Mouse (Mus musculus) neural tube, embryonic 12.5 days (tissue): ENCODE data around the gene Fbxo48. TPM values are rescaled to one million over a fixed set of nuclear protein-coding genes. Genes with fewer than 3 reads are reported as not detected.

Source experiments
- ATAC-seq: fragments of 200-750 bp; cut with Nextera tagmentation; 2 replicates; pipeline ENCODE4 v1.8.0; 2017; ENCODE audit warnings: low read depth, mild to moderate bottlenecking, moderate TSS enrichment, moderate library complexity; ENCODE audit not compliant: low FRiP score
- H3K27ac ChIP-seq: fragments of 300-500 bp; sonication (generic); 2 replicates; pipeline ENCODE4 v1.5.1; 2016
- H3K27me3 ChIP-seq: fragments of 300-500 bp; sonication (generic); replicated peaks from 2 replicates; pipeline ENCODE4 v1.6.1; 2016; ENCODE audit warnings: mild to moderate bottlenecking
- H3K36me3 ChIP-seq: fragments of 300-500 bp; sonication (generic); 2 replicates; pipeline ENCODE4 v1.6.1; 2016; ENCODE audit warnings: mild to moderate bottlenecking
- H3K4me1 ChIP-seq: fragments of 300-500 bp; sonication (generic); 2 replicates; pipeline ENCODE4 v1.6.1; 2016
- H3K4me2 ChIP-seq: fragments of 300-500 bp; sonication (generic); replicated peaks from 2 replicates; pipeline ENCODE4 v1.6.1; 2016; ENCODE audit warnings: mild to moderate bottlenecking
- H3K4me3 ChIP-seq: fragments of 300-500 bp; sonication (generic); 2 replicates; pipeline ENCODE4 v1.5.1; 2016
- H3K9ac ChIP-seq: fragments of 300-500 bp; sonication (generic); 2 replicates; pipeline ENCODE4 v1.6.1; 2016; ENCODE audit warnings: mild to moderate bottlenecking
- H3K9me3 ChIP-seq: fragments of 300-500 bp; sonication (generic); 2 replicates; pipeline ENCODE4 v1.6.1; 2016; ENCODE audit warnings: mild to moderate bottlenecking
- WGBS: fragments of 180-500 bp; shearing (Covaris S2); methylation state at CpG from one replicate; pipeline ENCODE4 v1.1.7; 2016; 5-methylcytosine and 5-hydroxymethylcytosine counted together
- polyA plus RNA-seq: library from polyadenylated mRNA; unstranded; fragments of >200 nt; fragmentation: Nextera tagmentation; extraction: Ambion mirVana; gene quantifications from 2 replicates; pipeline ENCODE4 v1.2.1, GENCODE M21; 2016

Fbxo48 gene
- polyA plus RNA-seq, 1 experiment from 2014 or later: 1.6 TPM

GRCm38 (mm10) chr11:17002739-17003373 lies 51.7 kb downstream of the Fbxo48 start:
- Histone ChIP-seq H3K4me3 (no peak overlapping the region), H3K27me3 (no peaks in the 10 kb centered on the region), H3K36me3 (no peaks in the 10 kb centered on the region), H3K9ac (no peak overlapping the region), H3K9me3 (no peaks in the 10 kb centered on the region), H3K4me2 (no peak overlapping the region), H3K4me1 (no peaks in the 10 kb centered on the region), H3K27ac (no peak overlapping the region)
- WGBS: 90% methylated on average over 7 of the region's 7 CpGs
- no peak for ATAC-seq

GRCm38 (mm10) chr11:17003757-17004156 lies 52.6 kb downstream of the Fbxo48 start:
- H3K27me3 ChIP-seq: no peaks in the 10 kb centered on the region
- no peak for ATAC-seq
- WGBS: 85% methylated on average over 3 of the region's 3 CpGs
- no peak overlapping the region for H3K4me3 ChIP-seq
- H3K4me1 ChIP-seq: no peaks in the 10 kb centered on the region
- no peaks in the 10 kb centered on the region for H3K36me3 ChIP-seq
- H3K4me2 ChIP-seq: no peak overlapping the region
- H3K27ac ChIP-seq: no peak overlapping the region
- H3K9ac ChIP-seq: no peak overlapping the region
- H3K9me3 ChIP-seq: no peaks in the 10 kb centered on the region

Other genes starting within 250 kb of the Fbxo48 start
- gene Egfr, start 199.2 kb upstream of the Fbxo48 start, polyA plus RNA-seq: 3.4 and 4.4 TPM in 2 replicates
- gene Cnrip1, start 100.2 kb downstream of the Fbxo48 start, polyA plus RNA-seq: 45.9 and 51.2 TPM in 2 replicates
- 4.8 and 5.7 TPM in 2 replicates for gene Plek, start 101.0 kb downstream of the Fbxo48 start, polyA plus RNA-seq
- 139 and 140 TPM in 2 replicates for gene Ppp3r1, start 207.9 kb downstream of the Fbxo48 start, polyA plus RNA-seq
- gene Wdr92, start 230.7 kb downstream of the Fbxo48 start, polyA plus RNA-seq: 24.0 and 26.0 TPM in 2 replicates